Mouse (Mus musculus): ENCODE results near the gene Il9r.

DNA sequence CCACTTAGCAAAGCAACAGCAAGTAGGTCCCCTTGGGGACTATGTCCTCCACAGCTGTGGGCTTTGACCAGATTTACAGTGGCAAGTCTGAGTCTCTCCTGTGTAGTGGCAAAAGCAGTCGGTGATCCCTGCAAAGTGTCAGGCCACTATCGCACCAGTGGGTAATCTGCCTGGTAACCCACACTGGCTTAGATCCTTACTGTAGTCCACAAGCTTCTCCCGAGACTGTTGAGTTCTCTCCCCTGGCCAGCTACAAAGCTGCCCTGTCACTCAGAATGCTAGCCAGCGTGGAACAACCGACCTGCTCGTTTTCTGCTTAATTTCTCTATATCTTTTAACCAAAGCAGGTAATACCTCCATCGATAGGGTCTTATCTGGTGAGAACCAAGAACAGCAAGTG lies 39.7 kb downstream of the Il9r start:
- TF ChIP-seq CTCF (IDR thresholded peaks at IDR 0.05; ENCODE audit: low read depth, low read length) (no peak), GATA1 (IDR thresholded peaks at IDR 0.05; ENCODE audit: borderline replicate concordance, low read length) (no peak), POLR2AphosphoS5 (IDR thresholded peaks at IDR 0.05; ENCODE audit: insufficient replicate concordance, low read depth, low read length) (no peak)

Data from G1E (cell line).